Mouse (Mus musculus): Measurements from ENCODE around the gene Nr2f1. TPM values are rescaled to one million over a fixed set of nuclear protein-coding genes. Genes with fewer than 3 reads are reported as not detected.
A peak's percentile ranks its signal among the peaks of the same experiment; 100 is the strongest.

Gene Nr2f1
- polyA plus RNA-seq, 1 experiment from 2014 or later: 48.6 TPM

DNA sequence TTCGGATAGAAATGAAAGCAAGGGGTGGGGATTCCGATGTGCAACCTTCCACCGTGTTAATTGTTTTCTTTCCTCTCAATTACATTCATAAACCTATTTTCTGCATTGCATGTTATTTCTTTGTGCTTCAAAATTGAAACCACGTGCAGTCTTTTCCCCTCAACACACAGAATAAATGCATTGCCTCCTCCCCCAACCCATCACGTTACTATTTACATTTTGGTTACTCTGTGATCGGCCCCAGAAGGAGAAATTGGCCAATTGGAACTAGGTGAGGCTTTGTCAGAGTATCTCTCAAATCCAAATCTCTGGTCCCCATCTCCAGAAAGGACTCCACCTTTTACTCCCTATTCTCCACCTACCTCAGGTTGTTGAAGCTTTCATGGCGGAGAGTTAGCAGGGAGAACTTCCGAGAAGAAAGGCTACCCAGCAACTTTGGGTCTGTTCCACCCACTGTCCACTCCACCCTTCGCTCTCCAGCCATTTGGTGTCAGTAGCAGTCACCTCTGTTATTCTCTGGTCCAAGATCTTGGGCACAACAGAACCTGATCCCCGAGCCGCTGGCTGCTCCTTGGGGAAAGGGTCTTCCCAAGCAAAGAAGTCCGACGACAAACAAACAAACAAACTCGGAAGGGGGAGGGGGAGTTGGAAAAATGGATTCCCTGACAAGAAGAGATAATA lies 14.6 kb downstream of the Nr2f1 start:
- H3K9ac ChIP-seq (replicated peaks; ENCODE audit: low read depth, low read length): no peak overlapping the region
- ATAC-seq (ENCODE audit: low read depth): no peak
- no peaks in the 10 kb centered on the region for H3K9me3 ChIP-seq (ENCODE audit: control insufficient read depth, low read length)
- H3K4me3 ChIP-seq (ENCODE audit: low read depth, low read length): no peak overlapping the region
- H3K27ac ChIP-seq (ENCODE audit: low read depth, low read length): peak overlapping the region; percentile 22; the same call in 1 of the 2 replicates
- H3K4me1 ChIP-seq (ENCODE audit: control insufficient read depth, insufficient read depth, low read length): peaks cover 7% of the 10 kb centered on the region; the same call in 1 of the 2 replicates
- H3K36me3 ChIP-seq (ENCODE audit: control insufficient read depth, insufficient read depth, low read length): peaks cover 6% of the 10 kb centered on the region; the same call in 1 of the 2 replicates
- H3K4me2 ChIP-seq (ENCODE audit: low read depth, low read length): no peak overlapping the region
- H3K27me3 ChIP-seq (ENCODE audit: control insufficient read depth, insufficient read depth, low read length): no peaks in the 10 kb centered on the region
- 12% methylated on average over 14 of the region's 14 CpGs for WGBS

DNA sequence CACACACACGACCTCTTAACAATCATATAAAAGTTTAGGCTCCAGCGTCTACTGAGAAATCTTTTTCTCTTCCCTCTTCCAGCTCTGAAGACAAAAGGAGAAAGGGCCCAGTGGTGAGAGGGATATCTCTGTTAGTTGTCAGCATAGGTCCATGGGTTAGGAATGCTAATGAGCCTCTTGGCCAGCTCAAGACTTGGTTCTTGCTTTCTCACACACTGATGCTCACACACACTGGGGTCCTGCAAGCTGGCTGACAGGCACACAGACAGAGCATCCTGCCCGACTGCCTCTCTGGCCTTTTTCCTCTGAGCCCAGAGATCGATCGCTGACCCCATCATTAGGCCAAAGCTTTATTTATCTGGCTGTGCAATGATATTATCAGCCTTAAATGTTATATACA lies 15.6 kb downstream of the Nr2f1 start:
- H3K9ac ChIP-seq (replicated peaks; ENCODE audit: low read depth, low read length): no peak overlapping the region
- no peak overlapping the region for H3K4me2 ChIP-seq (ENCODE audit: low read depth, low read length)
- 11% methylated on average over 5 of the region's 5 CpGs for WGBS
- peaks cover 5% of the 10 kb centered on the region; the same call in 1 of the 2 replicates for H3K4me1 ChIP-seq (ENCODE audit: control insufficient read depth, insufficient read depth, low read length)
- H3K9me3 ChIP-seq (ENCODE audit: control insufficient read depth, low read length): no peaks in the 10 kb centered on the region
- no peak overlapping the region for H3K4me3 ChIP-seq (ENCODE audit: low read depth, low read length)
- peak; percentile 39; the same call in 1 of the 2 replicates for ATAC-seq (ENCODE audit: low read depth)
- H3K27me3 ChIP-seq (ENCODE audit: control insufficient read depth, insufficient read depth, low read length): no peaks in the 10 kb centered on the region
- no peaks in the 10 kb centered on the region for H3K36me3 ChIP-seq (ENCODE audit: control insufficient read depth, insufficient read depth, low read length)
- no peak overlapping the region for H3K27ac ChIP-seq (ENCODE audit: low read depth, low read length)

DNA sequence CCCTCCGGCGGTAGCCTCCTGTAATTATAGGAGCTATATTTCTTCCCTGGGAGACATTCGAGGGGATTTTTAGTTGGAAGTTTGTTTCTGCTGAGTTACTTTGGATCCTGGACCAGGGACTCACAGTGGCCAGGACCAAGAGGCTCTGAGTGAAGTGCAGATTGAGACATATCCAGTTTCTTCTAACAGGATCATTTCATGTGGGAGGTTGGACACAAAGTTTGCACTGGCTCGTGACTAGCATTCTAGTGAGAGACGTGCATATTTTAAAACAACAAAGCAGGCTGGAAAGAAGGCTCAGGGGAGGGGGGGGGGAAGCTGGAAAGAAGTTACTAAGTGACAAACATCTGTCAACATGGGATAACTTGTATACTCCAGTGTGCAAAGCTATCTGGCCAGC lies 16.6 kb downstream of the Nr2f1 start:
- H3K4me3 ChIP-seq (ENCODE audit: low read depth, low read length): no peak overlapping the region
- H3K4me2 ChIP-seq (ENCODE audit: low read depth, low read length): peak overlapping the region; percentile 80; the same call in 1 of the 2 replicates
- ATAC-seq (ENCODE audit: low read depth): no peak
- no peaks in the 10 kb centered on the region for H3K27me3 ChIP-seq (ENCODE audit: control insufficient read depth, insufficient read depth, low read length)
- no peak overlapping the region for H3K9ac ChIP-seq (replicated peaks; ENCODE audit: low read depth, low read length)
- 12% methylated on average over 5 of the region's 5 CpGs for WGBS
- H3K4me1 ChIP-seq (ENCODE audit: control insufficient read depth, insufficient read depth, low read length): peaks cover 5% of the 10 kb centered on the region; the same call in 1 of the 2 replicates
- no peaks in the 10 kb centered on the region for H3K36me3 ChIP-seq (ENCODE audit: control insufficient read depth, insufficient read depth, low read length)
- no peaks in the 10 kb centered on the region for H3K9me3 ChIP-seq (ENCODE audit: control insufficient read depth, low read length)
- H3K27ac ChIP-seq (ENCODE audit: low read depth, low read length): peak overlapping the region; percentile 50; the same call in 1 of the 2 replicates

DNA sequence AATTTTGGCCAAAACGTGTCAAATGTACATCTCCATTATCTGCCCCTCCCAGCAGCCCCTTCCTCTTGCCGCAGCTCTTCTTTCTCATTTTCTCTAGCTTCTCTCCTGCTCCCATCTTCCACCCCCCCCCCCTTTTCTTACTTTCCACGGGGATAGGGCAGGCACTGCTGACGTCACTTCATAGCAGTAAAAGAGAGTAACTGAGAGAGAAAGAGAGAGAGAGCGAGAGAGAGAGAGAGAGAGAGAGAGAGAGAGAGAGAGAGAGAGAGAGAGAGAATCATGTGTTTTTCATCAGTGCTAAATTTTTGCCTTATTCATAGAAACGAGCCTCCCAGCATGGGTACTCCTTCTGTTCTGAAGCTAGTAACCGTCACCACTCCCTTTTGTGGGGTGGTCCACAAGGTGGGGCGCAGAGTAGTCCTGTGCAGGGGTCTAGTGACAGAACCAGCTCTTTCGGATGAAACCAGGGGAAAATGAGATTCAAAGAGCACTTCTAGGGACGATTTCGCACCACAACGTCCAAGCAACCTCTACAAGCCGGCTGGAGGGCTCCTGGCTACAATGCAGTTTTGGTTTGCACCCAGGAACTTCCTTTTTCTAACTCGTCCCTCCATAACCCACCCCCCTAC lies 17.5 kb downstream of the Nr2f1 start:
- Histone ChIP-seq H3K4me3 (ENCODE audit: low read depth, low read length) (peak overlapping the region; percentile 32), H3K27me3 (ENCODE audit: control insufficient read depth, insufficient read depth, low read length) (no peaks in the 10 kb centered on the region), H3K4me1 (ENCODE audit: control insufficient read depth, insufficient read depth, low read length) (peaks cover 5% of the 10 kb centered on the region; the same call in 1 of the 2 replicates), H3K27ac (ENCODE audit: low read depth, low read length) (peak overlapping the region; percentile 62), H3K9ac (replicated peaks; ENCODE audit: low read depth, low read length) (no peak overlapping the region; the same call in 1 of the 2 replicates), H3K4me2 (ENCODE audit: low read depth, low read length) (peak overlapping the region; percentile 80), H3K9me3 (ENCODE audit: control insufficient read depth, low read length) (no peaks in the 10 kb centered on the region), H3K36me3 (ENCODE audit: control insufficient read depth, insufficient read depth, low read length) (no peaks in the 10 kb centered on the region)
- ATAC-seq (ENCODE audit: low read depth): peak; percentile 60
- 2% methylated on average over 13 of the region's 14 CpGs for WGBS

DNA sequence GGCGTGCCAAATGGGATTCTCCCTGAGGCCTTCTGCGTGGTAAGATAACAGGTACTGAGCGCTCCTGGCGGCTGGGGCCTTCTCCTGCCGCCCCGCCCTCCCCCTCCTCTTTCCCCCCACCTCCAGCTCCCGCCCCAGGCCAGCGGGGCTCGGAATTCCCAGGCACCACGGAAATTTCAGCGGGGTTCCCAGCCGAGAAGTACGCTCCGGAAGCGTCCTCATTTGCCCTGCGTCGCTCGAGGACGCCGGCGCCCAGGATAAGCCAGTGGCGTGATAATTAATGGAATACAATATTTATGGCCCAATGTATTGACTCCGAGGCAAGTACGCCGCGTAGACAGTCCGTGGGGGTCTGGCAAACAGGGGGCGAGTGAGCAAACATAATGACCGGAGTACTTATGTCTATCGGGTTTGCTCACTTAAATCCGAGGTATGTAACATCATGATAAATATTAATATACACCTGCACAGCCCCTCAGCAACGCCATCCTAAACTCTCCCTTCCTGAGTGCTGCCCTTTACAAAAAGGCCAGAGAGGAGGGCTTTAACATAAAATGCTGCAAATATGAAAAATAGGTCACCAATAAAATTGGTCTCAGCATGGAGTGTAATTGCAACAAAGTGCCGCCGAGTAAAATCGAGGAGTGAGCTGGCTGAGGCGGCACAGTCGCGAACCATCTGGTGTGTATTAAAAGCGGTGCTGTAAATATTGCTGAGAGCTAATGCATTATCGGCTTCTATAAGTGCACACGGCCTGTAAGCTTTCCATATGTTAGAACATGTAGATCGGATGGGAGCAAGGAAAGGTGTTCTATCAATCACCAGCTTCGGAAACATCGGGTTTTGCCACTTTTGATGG lies 18.3 kb downstream of the Nr2f1 start:
- peak overlapping the region; percentile 62 for H3K27ac ChIP-seq (ENCODE audit: low read depth, low read length)
- H3K27me3 ChIP-seq (ENCODE audit: control insufficient read depth, insufficient read depth, low read length): 0 out of 2 replicates have a peak, but pooled peaks cover 3% of the 10 kb centered on the region
- no peaks in the 10 kb centered on the region for H3K36me3 ChIP-seq (ENCODE audit: control insufficient read depth, insufficient read depth, low read length)
- H3K4me1 ChIP-seq (ENCODE audit: control insufficient read depth, insufficient read depth, low read length): peaks cover 5% of the 10 kb centered on the region; the same call in 1 of the 2 replicates
- no peaks in the 10 kb centered on the region for H3K9me3 ChIP-seq (ENCODE audit: control insufficient read depth, low read length)
- WGBS: under 1% methylated on average over 44 of the region's 44 CpGs
- ATAC-seq (ENCODE audit: low read depth): peak; percentile 55
- peak overlapping the region; percentile 44 for H3K9ac ChIP-seq (replicated peaks; ENCODE audit: low read depth, low read length)
- H3K4me3 ChIP-seq (ENCODE audit: low read depth, low read length): peak overlapping the region; percentile 32
- peak overlapping the region; percentile 80 for H3K4me2 ChIP-seq (ENCODE audit: low read depth, low read length)

DNA sequence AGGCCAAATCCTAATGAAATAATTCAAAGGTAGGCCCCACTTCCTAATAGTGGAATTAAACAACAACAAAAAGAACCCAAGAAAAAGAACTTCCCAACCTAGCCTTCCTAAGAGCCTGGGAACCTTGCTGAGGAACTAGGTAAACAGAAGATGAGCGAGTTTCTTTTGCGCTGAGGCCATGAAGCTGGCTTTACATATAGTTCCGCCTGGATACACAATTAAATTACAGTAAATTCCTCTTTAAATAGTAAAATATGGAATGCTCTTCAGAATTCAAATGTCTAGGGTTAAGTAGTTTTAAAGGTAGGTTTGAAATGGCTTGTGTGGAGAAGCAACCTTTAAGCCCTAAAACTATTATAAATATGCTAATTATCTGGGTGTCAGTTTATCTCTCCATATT lies 19.3 kb downstream of the Nr2f1 start:
- 49% methylated on average over 3 of the region's 3 CpGs for WGBS
- no peak for ATAC-seq (ENCODE audit: low read depth)
- Histone ChIP-seq H3K27me3 (ENCODE audit: control insufficient read depth, insufficient read depth, low read length) (0 out of 2 replicates have a peak, but pooled peaks cover 4% of the 10 kb centered on the region), H3K36me3 (ENCODE audit: control insufficient read depth, insufficient read depth, low read length) (no peaks in the 10 kb centered on the region), H3K27ac (ENCODE audit: low read depth, low read length) (no peak overlapping the region), H3K9ac (replicated peaks; ENCODE audit: low read depth, low read length) (no peak overlapping the region), H3K4me2 (ENCODE audit: low read depth, low read length) (no peak overlapping the region), H3K4me1 (ENCODE audit: control insufficient read depth, insufficient read depth, low read length) (peaks cover 5% of the 10 kb centered on the region; the same call in 1 of the 2 replicates), H3K4me3 (ENCODE audit: low read depth, low read length) (no peak overlapping the region), H3K9me3 (ENCODE audit: control insufficient read depth, low read length) (no peaks in the 10 kb centered on the region)

DNA sequence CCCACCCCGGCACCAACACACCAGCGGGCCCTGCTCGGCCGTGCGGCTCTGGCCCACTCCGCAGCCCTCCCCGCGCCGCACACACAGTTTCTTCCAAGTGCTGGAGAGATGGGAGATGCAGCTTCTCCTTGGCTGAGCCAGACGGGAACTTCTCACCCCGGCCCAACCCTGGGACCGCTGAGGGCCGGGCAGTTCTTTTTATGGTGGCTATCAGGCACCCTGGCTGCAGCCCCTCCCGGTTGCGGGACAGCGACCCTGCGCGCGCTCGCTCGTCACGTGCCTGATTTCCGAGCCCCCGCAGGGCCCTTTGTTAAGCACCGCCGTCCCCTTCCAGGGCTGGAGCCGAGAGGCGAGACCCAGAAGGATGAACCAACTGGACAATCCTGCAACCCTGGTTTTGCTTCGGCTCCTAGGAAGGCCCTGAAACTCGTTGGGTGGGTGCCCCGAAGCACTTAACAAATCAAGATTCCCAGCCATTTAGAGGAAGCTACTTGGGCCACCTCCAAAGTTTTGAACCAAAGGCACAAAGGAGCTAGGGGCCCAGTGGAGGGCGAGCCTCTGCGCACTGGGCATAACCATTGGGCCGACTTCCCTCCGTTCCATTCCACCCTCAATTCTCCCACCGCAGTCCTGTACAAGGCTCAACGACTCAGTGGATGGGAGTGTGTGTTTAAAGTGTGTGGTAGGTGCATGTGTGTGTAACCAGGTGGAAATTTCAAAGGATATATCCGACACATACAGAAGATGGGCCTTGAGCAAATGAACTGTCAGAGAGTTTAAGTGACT lies 20.1 kb downstream of the Nr2f1 start:
- peak overlapping the region; percentile 56 for H3K9ac ChIP-seq (replicated peaks; ENCODE audit: low read depth, low read length)
- peaks cover 5% of the 10 kb centered on the region; the same call in 1 of the 2 replicates for H3K4me1 ChIP-seq (ENCODE audit: control insufficient read depth, insufficient read depth, low read length)
- peak overlapping the region; percentile 73 for H3K4me2 ChIP-seq (ENCODE audit: low read depth, low read length)
- no peaks in the 10 kb centered on the region for H3K9me3 ChIP-seq (ENCODE audit: control insufficient read depth, low read length)
- 2% methylated on average over 38 of the region's 38 CpGs for whole genome bisulfite sequencing
- peak overlapping the region; percentile 44 for H3K27ac ChIP-seq (ENCODE audit: low read depth, low read length)
- ATAC-seq (ENCODE audit: low read depth): peak; percentile 39
- no peaks in the 10 kb centered on the region for H3K36me3 ChIP-seq (ENCODE audit: control insufficient read depth, insufficient read depth, low read length)
- 0 out of 2 replicates have a peak, but pooled peaks cover 4% of the 10 kb centered on the region for H3K27me3 ChIP-seq (ENCODE audit: control insufficient read depth, insufficient read depth, low read length)
- H3K4me3 ChIP-seq (ENCODE audit: low read depth, low read length): peak overlapping the region; percentile 38

DNA sequence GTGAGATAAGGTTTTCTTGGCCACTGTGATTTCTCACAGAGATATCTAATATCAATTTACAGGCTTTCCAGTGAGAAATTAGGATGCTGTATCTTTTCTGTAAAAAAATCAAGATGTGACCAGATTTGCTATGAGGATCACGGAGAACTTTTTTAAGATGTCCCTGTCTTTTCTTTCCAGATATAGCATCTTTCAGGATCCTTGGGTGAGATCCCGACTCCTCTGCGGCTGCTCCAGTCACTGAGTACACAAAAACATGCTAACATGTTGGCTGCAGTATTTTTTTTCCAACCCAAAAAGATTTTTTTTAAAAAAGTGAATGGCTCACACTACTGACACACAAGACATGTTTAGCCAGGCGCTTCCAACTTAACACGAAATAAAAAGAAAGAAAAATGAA lies 20.8 kb downstream of the Nr2f1 start:
- Histone ChIP-seq H3K9me3 (ENCODE audit: control insufficient read depth, low read length) (no peaks in the 10 kb centered on the region), H3K9ac (replicated peaks; ENCODE audit: low read depth, low read length) (no peak overlapping the region), H3K36me3 (ENCODE audit: control insufficient read depth, insufficient read depth, low read length) (no peaks in the 10 kb centered on the region), H3K4me2 (ENCODE audit: low read depth, low read length) (peak overlapping the region; percentile 73), H3K27ac (ENCODE audit: low read depth, low read length) (no peak overlapping the region), H3K4me3 (ENCODE audit: low read depth, low read length) (peak overlapping the region; percentile 38), H3K4me1 (ENCODE audit: control insufficient read depth, insufficient read depth, low read length) (peaks cover 5% of the 10 kb centered on the region; the same call in 1 of the 2 replicates), H3K27me3 (ENCODE audit: control insufficient read depth, insufficient read depth, low read length) (peaks cover 9% of the 10 kb centered on the region; the same call in 1 of the 2 replicates)
- ATAC-seq (ENCODE audit: low read depth): no peak
- 12% methylated on average over 5 of the region's 5 CpGs for WGBS

Data from neural tube, embryonic 14.5 days (tissue).